Mouse (Mus musculus) heart, postnatal 4 days (tissue): ENCODE results near the gene Arl13a. TPM values are rescaled to one million over a fixed set of nuclear protein-coding genes. Genes with fewer than 3 reads are reported as not detected.
A peak's percentile ranks its signal among the peaks of the same experiment; 100 is the strongest.
"Not testable (repeated sequence)": the region's sequence is repeated elsewhere in the genome, so short reads cannot be mapped to it uniquely, and the experiment has no call there.

Source experiments
- DNase-seq: peaks from one replicate; pipeline ENCODE4 v3.0.0; 2021
- total RNA-seq, 2 experiments: library from RNA; stranded (reverse); gene quantifications; 2 replicates each; pipeline ENCODE4 v1.2.3; 2021

Gene Arl13a
- total RNA-seq = not detected

- DNase-seq = not testable (repeated sequence)
Observed at GRCm38 (mm10) chrX:134187201-134187600, at the start of gene Arl13a. Gene Arl13a, plus strand, starts transcription at chrX:134187501.

- DNase-seq = no peak
Observed at GRCm38 (mm10) chrX:134140024-134140423, 47.3 kb upstream of the Arl13a start.

- no peak for DNase-seq
Observed at GRCm38 (mm10) chrX:134141551-134141950, 45.8 kb upstream of the Arl13a start.

- DNase-seq = no peak
Observed at GRCm38 (mm10) chrX:134141986-134142385, 45.3 kb upstream of the Arl13a start.

- DNase-seq = no peak
Observed at GRCm38 (mm10) chrX:134158151-134158550, 29.1 kb upstream of the Arl13a start.

- DNase-seq = no peak
Observed at GRCm38 (mm10) chrX:134160442-134160841, 26.9 kb upstream of the Arl13a start.

- no peak for DNase-seq
Observed at GRCm38 (mm10) chrX:134162043-134162720, 25.1 kb upstream of the Arl13a start, which contains the start of gene Xkrx. Gene Xkrx, minus strand, starts transcription at chrX:134162076.

GRCm38 (mm10) chrX:134162826-134163225 is 24.5 kb upstream of the Arl13a start:
- DNase-seq = no peak

GRCm38 (mm10) chrX:134163484-134163883 is 23.8 kb upstream of the Arl13a start:
- DNase-seq = no peak

- DNase-seq = no peak
Observed at GRCm38 (mm10) chrX:134170584-134170983, 16.7 kb upstream of the Arl13a start.

- DNase-seq = no peak
Observed at GRCm38 (mm10) chrX:134174699-134175098, 12.6 kb upstream of the Arl13a start.

- DNase-seq = no peak
Observed at GRCm38 (mm10) chrX:134208491-134208890, 21.2 kb downstream of the Arl13a start.

- no peak for DNase-seq
Observed at GRCm38 (mm10) chrX:134211151-134211642, 23.9 kb downstream of the Arl13a start.

GRCm38 (mm10) chrX:134218161-134218560 is 30.9 kb downstream of the Arl13a start:
- DNase-seq = no peak

- DNase-seq = no peak
Observed at GRCm38 (mm10) chrX:134220618-134221017, 33.3 kb downstream of the Arl13a start.

- no peak for DNase-seq
Observed at GRCm38 (mm10) chrX:134221856-134222255, 34.6 kb downstream of the Arl13a start, which contains the start of gene Nox1. Gene Nox1, minus strand, starts transcription at chrX:134221956.

GRCm38 (mm10) chrX:134233048-134233447 is 45.7 kb downstream of the Arl13a start:
- DNase-seq = no peak

GRCm38 (mm10) chrX:134238266-134238665 is 51.0 kb downstream of the Arl13a start:
- no peak for DNase-seq

- no peak for DNase-seq
Observed at GRCm38 (mm10) chrX:134245946-134246345, 58.6 kb downstream of the Arl13a start.

GRCm38 (mm10) chrX:134248202-134248601 is 60.9 kb downstream of the Arl13a start:
- DNase-seq = peak; percentile 23
